Mouse (Mus musculus) CH12.LX (cell line): ENCODE measurements around the gene Kmt5b. TPM values are rescaled to one million over a fixed set of nuclear protein-coding genes. Genes with fewer than 3 reads are reported as not detected.

ENCODE experiments used
- DNase-seq: peaks from one replicate; pipeline ENCODE4 v3.0.0-alpha.2; 2013; ENCODE audit errors: extremely low read depth
- H3K27ac ChIP-seq: 2 replicates; pipeline ENCODE4 v1.5.1; 2012; ENCODE audit warnings: low read depth, mild to moderate bottlenecking, control low read depth, moderate library complexity; ENCODE audit not compliant: insufficient read depth
- H3K27me3 ChIP-seq: replicated peaks from 2 replicates; pipeline ENCODE3; 2012; ENCODE audit warnings: inconsistent platforms
- H3K36me3 ChIP-seq, 2 experiments: replicated peaks in 1 of 2; 2 replicates each; pipeline versions ENCODE3 to v1.6.1; 2012; ENCODE audit warnings: inconsistent platforms in 1 of 2, low read length in 1 of 2, mild to moderate bottlenecking in 1 of 2, mixed read lengths in 1 of 2, moderate library complexity in 1 of 2; ENCODE audit not compliant: control insufficient read depth in 1 of 2, insufficient read depth in 1 of 2
- H3K4me1 ChIP-seq, 2 experiments: 2 replicates each; pipeline ENCODE4 v1.6.1; 2012; ENCODE audit warnings: inconsistent platforms in 1 of 2, moderate library complexity in 1 of 2; ENCODE audit not compliant: insufficient read depth in 2 of 2, control insufficient read depth in 1 of 2
- H3K4me2 ChIP-seq: 2 replicates; pipeline ENCODE4 v1.6.1; 2012; ENCODE audit warnings: low read depth, mild to moderate bottlenecking, control low read depth; ENCODE audit not compliant: poor library complexity, insufficient read depth, severe bottlenecking
- H3K4me3 ChIP-seq, 3 experiments: fragments of 150-350 bp in 1 of 3; sonication (generic) in 1 of 3; replicated peaks in 1 of 3; 2 replicates each; pipeline versions ENCODE3 to v1.5.1; 2011 to 2012; ENCODE audit warnings: low read depth in 2 of 3, low read length in 2 of 3, mild to moderate bottlenecking in 2 of 3, moderate library complexity in 2 of 3, control low read depth in 1 of 3, improper control_type of control experiment in 1 of 3, inconsistent platforms in 1 of 3, mixed read lengths in 1 of 3; ENCODE audit not compliant: poor library complexity in 1 of 3
- H3K79me2 ChIP-seq: replicated peaks from 2 replicates; pipeline ENCODE4 v1.6.1; 2012; ENCODE audit warnings: mild to moderate bottlenecking, moderate library complexity; ENCODE audit not compliant: control insufficient read depth, poor library complexity, insufficient read depth, severe bottlenecking; ENCODE audit errors: extremely low read depth
- H3K9ac ChIP-seq: 2 replicates; pipeline ENCODE4 v1.6.1; 2012; ENCODE audit warnings: low read depth, mild to moderate bottlenecking, control low read depth, moderate library complexity; ENCODE audit not compliant: insufficient read depth
- H3K9me3 ChIP-seq: replicated peaks from 2 replicates; pipeline ENCODE3; 2012; ENCODE audit warnings: low read length, inconsistent platforms, mixed read lengths
- CHD1 ChIP-seq: IDR thresholded peaks from 2 replicates; pipeline ENCODE4 v1.6.1; 2012; ENCODE audit warnings: low read depth, low read length, improper control_type of control experiment, inconsistent platforms
- HCFC1 ChIP-seq: IDR thresholded peaks from 2 replicates; pipeline ENCODE4 v1.6.1; 2012; ENCODE audit warnings: low read depth, mild to moderate bottlenecking, inconsistent platforms, low read length, improper control_type of control experiment
- MAFK ChIP-seq: IDR thresholded peaks from 2 replicates; pipeline ENCODE4 v1.6.1; 2011; ENCODE audit warnings: low read length, improper control_type of control experiment; ENCODE audit not compliant: insufficient replicate concordance
- MAX ChIP-seq: IDR thresholded peaks from 2 replicates; pipeline ENCODE4 v1.6.1; 2011; ENCODE audit warnings: low read length, improper control_type of control experiment
- NELFE ChIP-seq: IDR thresholded peaks from 2 replicates; pipeline ENCODE4 v1.6.1; 2011; ENCODE audit warnings: low read depth, low read length, improper control_type of control experiment
- SMC3 ChIP-seq: IDR thresholded peaks from 2 replicates; pipeline ENCODE4 v1.6.1; 2011; ENCODE audit warnings: low read depth, low read length, improper control_type of control experiment
- ZKSCAN1 ChIP-seq: IDR thresholded peaks from 2 replicates; pipeline ENCODE4 v1.6.1; 2012; ENCODE audit warnings: low read depth, inconsistent platforms, low read length, improper control_type of control experiment, borderline replicate concordance
- dilution Hi-C: fragments of 300-500 bp; cut with MboI; formaldehyde crosslinking; loops from 2 replicates; pipeline ENCODE4 v1.14.3; 2020; ENCODE audit warnings: low sequenced_read_pairs; ENCODE audit not compliant: extremely low pct_unique_long_range_greater_than_20kb, extremely low pct_ligation_motif_present
- in situ Hi-C: fragments of 300-500 bp; cut with MboI; formaldehyde crosslinking; loops from 3 replicates; pipeline ENCODE4 v1.14.3; 2019; ENCODE audit warnings: low sequenced_read_pairs, low pct_ligation_motif_present, low pct_unique_long_range_greater_than_20kb, mixed read lengths
- polyA plus RNA-seq: library from polyadenylated mRNA; unstranded; fragments of >175 nt; gene quantifications from 2 replicates; pipeline ENCODE4 v1.2.1, GENCODE M21; 2012; ENCODE audit warnings: low read depth; ENCODE audit not compliant: insufficient read length
- total RNA-seq, 2 experiments: library from RNA; depleted of rRNA; stranded (reverse); fragments of 300-350 nt in 1 of 2; fragments of >200 nt in 1 of 2; gene quantifications; 2 replicates each; pipeline ENCODE4 v1.2.3; 2012 to 2014

Gene Kmt5b
- total and polyA plus RNA-seq, 3 experiments: 10.9 to 16.6 (median 13.9) TPM

DNA sequence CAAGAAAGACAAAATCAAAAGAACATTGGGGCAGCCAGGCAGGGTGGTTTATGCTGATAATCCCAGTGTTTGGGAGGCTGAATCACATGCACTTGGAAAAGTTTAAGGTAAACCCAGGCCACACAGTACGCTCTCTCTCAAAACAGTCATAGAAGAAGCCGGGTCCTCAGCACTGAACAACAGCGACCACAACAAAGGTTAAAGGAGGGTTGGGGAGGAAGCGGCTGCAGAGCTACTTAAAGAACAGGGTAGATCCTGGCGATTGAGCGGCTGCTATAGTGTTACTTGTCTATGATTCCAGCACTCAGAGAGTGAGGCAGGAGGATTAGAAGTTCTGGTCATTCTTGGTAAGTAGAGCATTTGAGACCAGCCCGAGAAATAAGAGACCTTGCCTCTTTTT, 38.3 kb downstream of the Kmt5b start:
- Histone ChIP-seq H3K4me3 (no peak overlapping the region), H3K4me2 (no peak overlapping the region), H3K79me2 (no peaks in the 10 kb centered on the region), H3K9me3 (no peaks in the 10 kb centered on the region)
- in situ Hi-C loops: no loop called here
- no peak for TF ChIP-seq MAFK
- no peak for TF ChIP-seq CHD1
- TF ChIP-seq, all 38 proteins: peak for 0
- peaks cover 59 to 92% of the 10 kb centered on the region in 2 experiments for H3K36me3 ChIP-seq
- no peak for DNase-seq
- H3K9ac ChIP-seq: no peak overlapping the region
- H3K27ac ChIP-seq: no peak overlapping the region
- H3K27me3 ChIP-seq: no peaks in the 10 kb centered on the region
- no peaks in the 10 kb centered on the region for H3K4me1 ChIP-seq
- dilution Hi-C loops: no loop called here

DNA sequence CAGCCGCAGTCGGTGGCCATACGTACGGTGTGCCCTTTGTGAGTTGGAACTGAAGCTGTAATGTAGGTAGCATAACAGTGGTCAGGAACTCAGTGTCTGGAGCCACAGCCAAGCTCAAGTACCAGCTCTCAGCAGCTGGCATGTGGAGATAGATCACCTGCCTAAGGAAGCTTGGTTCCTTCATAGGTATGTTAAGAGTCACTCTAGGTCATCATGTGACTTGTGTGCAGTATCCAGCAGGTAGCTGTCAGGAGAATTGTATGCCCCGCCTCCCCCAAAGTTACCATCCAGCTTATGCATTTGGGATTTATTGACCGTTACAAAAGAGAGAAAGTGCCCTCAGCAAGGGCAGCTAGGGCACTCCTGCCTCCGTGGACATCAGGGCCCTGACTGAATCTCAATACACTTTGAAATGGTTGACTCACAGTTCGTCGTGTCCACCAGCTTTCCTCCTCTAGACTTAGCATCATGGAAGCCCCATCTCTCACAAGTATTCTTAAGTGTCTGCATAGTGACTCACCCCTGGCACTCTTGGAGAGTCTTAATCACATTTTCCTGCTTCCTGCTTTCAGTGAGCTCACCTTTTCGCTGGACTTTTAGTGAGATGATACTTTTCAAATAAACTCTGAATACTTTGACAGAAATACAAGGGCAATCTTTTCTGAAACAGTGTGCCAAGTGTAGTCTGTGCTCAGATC, 43.5 kb downstream of the Kmt5b start:
- peaks cover 45 to 86% of the 10 kb centered on the region in 2 experiments for H3K36me3 ChIP-seq
- dilution Hi-C loops: no loop called here
- H3K4me1 ChIP-seq: no peaks in the 10 kb centered on the region
- no peak overlapping the region for H3K4me2 ChIP-seq
- DNase-seq: no peak
- H3K79me2 ChIP-seq: no peaks in the 10 kb centered on the region
- H3K27ac ChIP-seq: no peak overlapping the region
- no peaks in the 10 kb centered on the region for H3K27me3 ChIP-seq
- in situ Hi-C loops: no loop called here
- no peak overlapping the region for H3K9ac ChIP-seq
- no peak overlapping the region for H3K4me3 ChIP-seq
- no peaks in the 10 kb centered on the region for H3K9me3 ChIP-seq
- no peak for TF ChIP-seq ZKSCAN1
- TF ChIP-seq NELFE: no peak

DNA sequence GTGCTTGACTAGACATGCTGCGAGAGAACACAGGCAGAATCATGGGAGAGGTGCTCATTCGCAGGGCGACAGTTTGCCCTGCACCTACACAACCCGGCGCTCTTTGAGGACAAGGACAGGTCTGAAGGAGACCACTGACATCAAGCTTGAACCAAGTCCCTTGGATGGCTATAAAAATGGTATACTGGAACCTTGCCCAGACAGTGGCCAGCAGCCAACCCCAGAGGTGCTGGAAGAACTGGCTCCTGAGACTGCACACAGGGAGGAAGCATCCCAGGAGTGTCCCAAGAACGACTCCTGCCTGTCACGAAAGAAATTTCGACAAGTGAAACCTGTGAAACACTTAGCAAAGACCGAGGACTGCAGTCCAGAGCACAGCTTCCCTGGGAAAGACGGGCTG, 47.2 kb downstream of the Kmt5b start:
- no peaks in the 10 kb centered on the region for H3K4me1 ChIP-seq
- dilution Hi-C loops (no loop called here), in situ Hi-C loops (no loop called here)
- H3K27ac ChIP-seq: no peak overlapping the region
- H3K9me3 ChIP-seq: no peaks in the 10 kb centered on the region
- no peak for TF ChIP-seq CHD1
- TF ChIP-seq HCFC1: no peak
- TF ChIP-seq SMC3: no peak
- no peak for TF ChIP-seq MAX
- H3K36me3 ChIP-seq: peaks cover 27 to 62% of the 10 kb centered on the region in 2 experiments
- H3K9ac ChIP-seq: no peak overlapping the region
- H3K4me2 ChIP-seq: no peak overlapping the region
- DNase-seq: no peak
- no peaks in the 10 kb centered on the region for H3K27me3 ChIP-seq
- H3K79me2 ChIP-seq: no peaks in the 10 kb centered on the region
- H3K4me3 ChIP-seq: no peak overlapping the region
